Mouse (Mus musculus) ovary, adult 10 weeks (tissue): Measurements from ENCODE around the gene Spag8. TPM values are rescaled to one million over a fixed set of nuclear protein-coding genes. Genes with fewer than 3 reads are reported as not detected.

Experiments
- polyA plus RNA-seq: library from polyadenylated mRNA; stranded (reverse); fragments of 350-450 nt; fragmentation: Illumina TruSeq; extraction: RNeasy Lipid Tissue Mini Kit (QIAGEN cat#74804); gene quantifications from one replicate; pipeline ENCODE4 v1.2.3, GENCODE M21; 2014

The Spag8 gene
- not detected for polyA plus RNA-seq

GRCm38 (mm10) chr4:43653161-43654015 lies at the start of gene Spag8:
Gene Spag8 (minus strand): TSS chr4:43653594.

GRCm38 (mm10) chr4:43700707-43701106 lies 47.3 kb upstream of the Spag8 start, which contains the start of gene Olfr70:
Gene Olfr70 (minus strand): TSS chr4:43700807.

GRCm38 (mm10) chr4:43668782-43669427 lies 15.5 kb upstream of the Spag8 start, which contains the start of the genes Tmem8b and Fam221b:
Gene Tmem8b (plus strand): TSS chr4:43668971.
Gene Fam221b (minus strand): TSS chr4:43669145.

GRCm38 (mm10) chr4:43656339-43657109 lies 3.1 kb upstream of the Spag8 start, which contains the start of gene Hint2:
Gene Hint2 (minus strand): TSS chr4:43656466.

GRCm38 (mm10) chr4:43631046-43631955 lies 22.1 kb downstream of the Spag8 start, which contains the start of gene Npr2:
Gene Npr2 (plus strand): TSS chr4:43631935.

Other genes starting within 250 kb of the Spag8 start
- gene Fam166b, start 224.5 kb downstream of the Spag8 start, polyA plus RNA-seq, result 1.1 TPM
- gene Tesk1, start 211.7 kb downstream of the Spag8 start, polyA plus RNA-seq, result 0.31 TPM
- 2.5 TPM for gene Cd72, start 199.0 kb downstream of the Spag8 start, polyA plus RNA-seq
- not detected for gene Sit1, start 169.9 kb downstream of the Spag8 start, polyA plus RNA-seq
- gene Ccdc107, start 160.7 kb downstream of the Spag8 start, polyA plus RNA-seq, result 2.1 TPM
- 6.7 TPM for gene Arhgef39, start 153.9 kb downstream of the Spag8 start, polyA plus RNA-seq
- 2.3 TPM for gene Car9, start 146.6 kb downstream of the Spag8 start, polyA plus RNA-seq
- 58.0 TPM for gene Tpm2, start 129.8 kb downstream of the Spag8 start, polyA plus RNA-seq
- gene Creb3, start 91.3 kb downstream of the Spag8 start, polyA plus RNA-seq, result 10.5 TPM
- 291 TPM for gene Tln1, start 90.9 kb downstream of the Spag8 start, polyA plus RNA-seq
- gene Rgp1, start 74.9 kb downstream of the Spag8 start, polyA plus RNA-seq, result 3.4 TPM
- 2.5 TPM for gene Gba2, start 74.7 kb downstream of the Spag8 start, polyA plus RNA-seq
- gene Msmp, start 69.1 kb downstream of the Spag8 start, polyA plus RNA-seq, result not detected
- 21.7 TPM for gene Npr2, start 21.7 kb downstream of the Spag8 start, polyA plus RNA-seq
- gene Hint2, start 2.9 kb upstream of the Spag8 start, polyA plus RNA-seq, result 2.4 TPM
- gene Tmem8b, start 15.4 kb upstream of the Spag8 start, polyA plus RNA-seq, result 5.4 TPM
- 0.14 TPM for gene Fam221b, start 15.6 kb upstream of the Spag8 start, polyA plus RNA-seq
- gene Olfr70, start 47.2 kb upstream of the Spag8 start, polyA plus RNA-seq, result not detected
- not detected for gene Olfr71, start 56.7 kb upstream of the Spag8 start, polyA plus RNA-seq
- gene Hrct1, start 73.6 kb upstream of the Spag8 start, polyA plus RNA-seq, result not detected
- gene Spaar, start 76.4 kb upstream of the Spag8 start, polyA plus RNA-seq, result 0.37 TPM
- not detected for gene Olfr159, start 117.4 kb upstream of the Spag8 start, polyA plus RNA-seq
- gene Olfr156, start 170.3 kb upstream of the Spag8 start, polyA plus RNA-seq, result not detected
- gene Olfr157, start 186.6 kb upstream of the Spag8 start, polyA plus RNA-seq, result not detected
- not detected for gene Olfr155, start 198.0 kb upstream of the Spag8 start, polyA plus RNA-seq
- gene Reck, start 221.9 kb upstream of the Spag8 start, polyA plus RNA-seq, result 33.6 TPM